Mouse (Mus musculus) intestine, postnatal 0 days (tissue): Measurements from ENCODE around the gene Cacng2. TPM values are rescaled to one million over a fixed set of nuclear protein-coding genes. Genes with fewer than 3 reads are reported as not detected.

ENCODE experiments used
- ATAC-seq: fragments of 200-750 bp; cut with Nextera tagmentation; 2 replicates; pipeline ENCODE4 v1.8.0; 2017; ENCODE audit warnings: mild to moderate bottlenecking, moderate TSS enrichment, moderate library complexity
- H3K27ac ChIP-seq: fragments of 300-500 bp; sonication (generic); 2 replicates; pipeline ENCODE4 v1.5.1; 2014; ENCODE audit warnings: mild to moderate bottlenecking, low read depth, low read length, moderate library complexity
- H3K27me3 ChIP-seq: fragments of 300-500 bp; sonication (generic); replicated peaks from 2 replicates; pipeline ENCODE4 v1.6.1; 2014; ENCODE audit warnings: low read length, mixed read lengths; ENCODE audit not compliant: control insufficient read depth, insufficient read depth
- H3K36me3 ChIP-seq: fragments of 300-500 bp; sonication (generic); 2 replicates; pipeline ENCODE4 v1.6.1; 2014; ENCODE audit warnings: mild to moderate bottlenecking, moderate library complexity; ENCODE audit not compliant: control insufficient read depth, insufficient read depth
- H3K4me1 ChIP-seq: fragments of 300-500 bp; sonication (generic); replicated peaks from 2 replicates; pipeline ENCODE4 v1.6.1; 2014; ENCODE audit warnings: antibody characterized with exemption, low read length, mixed read lengths; ENCODE audit not compliant: control insufficient read depth, insufficient read depth
- H3K4me2 ChIP-seq: fragments of 300-500 bp; sonication (generic); replicated peaks from 2 replicates; pipeline ENCODE4 v1.6.1; 2014; ENCODE audit warnings: low read depth, mild to moderate bottlenecking, moderate library complexity
- H3K4me3 ChIP-seq: fragments of 300-500 bp; sonication (generic); 2 replicates; pipeline ENCODE4 v1.5.1; 2014; ENCODE audit warnings: low read depth, low read length
- H3K9ac ChIP-seq: fragments of 300-500 bp; sonication (generic); 2 replicates; pipeline ENCODE4 v1.6.1; 2014; ENCODE audit warnings: mild to moderate bottlenecking, low read depth, low read length
- H3K9me3 ChIP-seq: fragments of 300-500 bp; sonication (generic); 2 replicates; pipeline ENCODE4 v1.6.1; 2016; ENCODE audit warnings: mixed run types; ENCODE audit not compliant: control insufficient read depth
- CTCF ChIP-seq: sonication (generic); IDR thresholded peaks from 2 replicates; pipeline ENCODE4 v1.5.1; 2016; ENCODE audit warnings: low read depth, mild to moderate bottlenecking, control low read depth, antibody characterized with exemption, moderate library complexity
- WGBS: fragments of 180-500 bp; shearing (Covaris S2); extraction: QIAGEN DNeasy Blood & Tissue Kit; methylation state at CpG from one replicate; pipeline ENCODE4 v1.1.7; 2014; 5-methylcytosine and 5-hydroxymethylcytosine counted together
- polyA plus RNA-seq: library from polyadenylated mRNA; unstranded; fragments of >200 nt; fragmentation: Nextera tagmentation; extraction: Ambion mirVana; gene quantifications from 2 replicates; pipeline ENCODE4 v1.2.1, GENCODE M21; 2015

Gene Cacng2
- polyA plus RNA-seq, 1 experiment from 2014 or later: 0.05 TPM

- Histone ChIP-seq H3K4me3 (no peak overlapping the region), H3K27ac (no peak overlapping the region), H3K27me3 (0 out of 2 replicates have a peak, but pooled peaks cover 2% of the 10 kb centered on the region), H3K9ac (no peak overlapping the region), H3K4me1 (no peaks in the 10 kb centered on the region), H3K36me3 (no peaks in the 10 kb centered on the region), H3K9me3 (no peaks in the 10 kb centered on the region), H3K4me2 (no peak overlapping the region)
- no peak for TF ChIP-seq CTCF
- WGBS: 83% methylated on average over 10 of the region's 10 CpGs
- no peak for ATAC-seq
Measured at GRCm38 (mm10) chr15:77979427-77979865, 140.4 kb downstream of the Cacng2 start.

DNA sequence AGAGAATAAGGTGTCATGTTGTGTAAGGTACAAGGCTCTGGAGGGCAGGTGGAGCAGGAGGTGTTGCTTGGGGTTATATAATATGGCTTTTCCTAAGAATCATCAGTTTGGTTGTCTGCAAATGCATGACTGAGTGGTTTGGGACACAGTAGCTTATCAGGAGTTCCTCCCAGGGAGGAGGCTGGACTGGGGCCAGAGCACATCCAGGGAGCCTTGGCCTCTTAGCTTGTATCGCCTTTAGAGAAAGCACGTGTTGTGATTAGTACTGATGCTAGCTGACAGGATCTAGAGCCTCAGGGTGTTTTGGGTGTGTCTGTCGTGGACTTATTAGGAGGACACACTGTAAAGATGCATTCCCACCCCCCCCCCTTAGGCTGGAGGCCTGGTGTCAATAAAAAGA lies 142.2 kb downstream of the Cacng2 start:
- no peak overlapping the region for H3K9ac ChIP-seq
- no peaks in the 10 kb centered on the region for H3K4me1 ChIP-seq
- H3K36me3 ChIP-seq: no peaks in the 10 kb centered on the region
- H3K27ac ChIP-seq: no peak overlapping the region
- WGBS: 64% methylated on average over 3 of the region's 3 CpGs
- no peak for ATAC-seq
- 0 out of 2 replicates have a peak, but pooled peaks cover 2% of the 10 kb centered on the region for H3K27me3 ChIP-seq
- no peaks in the 10 kb centered on the region for H3K9me3 ChIP-seq
- no peak for TF ChIP-seq CTCF
- H3K4me2 ChIP-seq: no peak overlapping the region
- no peak overlapping the region for H3K4me3 ChIP-seq

- no peak for ATAC-seq
- TF ChIP-seq CTCF: no peak
- H3K4me1 ChIP-seq: 0 out of 2 replicates have a peak, but pooled peaks cover 2% of the 10 kb centered on the region
- no peak overlapping the region for H3K4me3 ChIP-seq
- H3K9me3 ChIP-seq: no peaks in the 10 kb centered on the region
- H3K9ac ChIP-seq: no peak overlapping the region
- whole genome bisulfite sequencing: 66% methylated on average over 6 of the region's 6 CpGs
- H3K27me3 ChIP-seq: no peaks in the 10 kb centered on the region
- no peak overlapping the region for H3K4me2 ChIP-seq
- no peak overlapping the region for H3K27ac ChIP-seq
- H3K36me3 ChIP-seq: no peaks in the 10 kb centered on the region
Measured at GRCm38 (mm10) chr15:77974165-77974841, 145.5 kb downstream of the Cacng2 start.

- peak; percentile 84 for ATAC-seq
- WGBS: under 1% methylated on average over 72 of the region's 72 CpGs
- peak within 1 kb of the TSS; percentile 94 for H3K9ac ChIP-seq
- TF ChIP-seq CTCF: no peak
- no peaks in the 10 kb centered on the region for H3K9me3 ChIP-seq
- 0 out of 2 replicates have a peak, but pooled peaks cover 2% of the 10 kb centered on the region for H3K4me1 ChIP-seq
- peak within 1 kb of the TSS; percentile 85 for H3K4me3 ChIP-seq
- peak within 1 kb of the TSS; percentile 97 for H3K27ac ChIP-seq
- H3K36me3 ChIP-seq: peaks cover 29% of the 10 kb centered on the region
- H3K27me3 ChIP-seq: no peaks in the 10 kb centered on the region
- peak within 1 kb of the TSS; percentile 78 for H3K4me2 ChIP-seq
Measured at GRCm38 (mm10) chr15:77970470-77971292, 149.1 kb downstream of the Cacng2 start, which contains the start of gene Eif3d. TSS of gene Eif3d (minus strand) at chr15:77970813.

DNA sequence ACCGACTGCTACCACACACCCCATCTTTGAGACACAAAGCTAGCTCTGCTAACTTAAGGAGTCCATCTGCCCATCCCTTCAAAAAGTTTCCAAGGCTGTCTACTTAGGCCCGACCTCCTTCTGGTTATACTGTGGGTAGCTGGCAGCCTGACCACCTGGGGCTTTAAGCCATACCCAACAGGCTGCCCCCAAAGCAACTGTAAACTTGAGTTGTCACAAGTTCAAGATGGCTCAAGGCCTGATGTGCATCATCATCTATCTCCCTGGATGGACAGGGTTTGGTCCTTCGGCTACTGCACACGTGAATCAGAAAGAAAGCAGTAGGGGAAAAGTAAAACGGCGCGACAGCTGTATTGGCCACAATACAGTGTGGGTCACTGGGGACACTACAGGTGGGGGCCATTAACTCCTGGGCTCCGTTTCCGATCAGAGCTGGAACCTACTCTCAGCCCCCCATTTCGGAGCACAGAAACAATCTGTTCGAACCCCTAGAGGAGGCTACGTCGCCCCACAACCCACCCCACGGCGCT lies 149.8 kb downstream of the Cacng2 start:
- peak overlapping the region; percentile 97 for H3K27ac ChIP-seq
- H3K36me3 ChIP-seq: peaks cover 35% of the 10 kb centered on the region
- H3K27me3 ChIP-seq: no peaks in the 10 kb centered on the region
- WGBS: under 1% methylated on average over 15 of the region's 15 CpGs
- peak overlapping the region; percentile 78 for H3K4me2 ChIP-seq
- no peak for TF ChIP-seq CTCF
- H3K9ac ChIP-seq: peak overlapping the region; percentile 94
- H3K4me3 ChIP-seq: peak overlapping the region; percentile 85
- 0 out of 2 replicates have a peak, but pooled peaks cover 2% of the 10 kb centered on the region for H3K4me1 ChIP-seq
- ATAC-seq: peak; percentile 10; the same call in 1 of the 2 replicates
- H3K9me3 ChIP-seq: no peaks in the 10 kb centered on the region

GRCm38 (mm10) chr15:77965117-77965528 lies 154.7 kb downstream of the Cacng2 start:
- H3K4me3 ChIP-seq: no peak overlapping the region
- no peaks in the 10 kb centered on the region for H3K27me3 ChIP-seq
- no peak for ATAC-seq
- H3K27ac ChIP-seq: no peak overlapping the region
- H3K36me3 ChIP-seq: peaks cover 83% of the 10 kb centered on the region
- TF ChIP-seq CTCF: 0 out of 2 replicates have a peak, but pooled peaks have one; percentile 14
- H3K4me2 ChIP-seq: no peak overlapping the region
- no peak overlapping the region for H3K9ac ChIP-seq
- H3K4me1 ChIP-seq: 0 out of 2 replicates have a peak, but pooled peaks cover 2% of the 10 kb centered on the region
- 71% methylated on average over 9 of the region's 9 CpGs for WGBS
- no peaks in the 10 kb centered on the region for H3K9me3 ChIP-seq
